Mouse (Mus musculus) embryo, embryonic 10.5 days (tissue): ENCODE data around the gene Spo11.
A peak's percentile ranks its signal among the peaks of the same experiment; 100 is the strongest.

Experiments used
- DNase-seq: peaks from one replicate; pipeline ENCODE4 v3.0.0-alpha.2; 2015; ENCODE audit warnings: low spot score

The Spo11 gene

DNA sequence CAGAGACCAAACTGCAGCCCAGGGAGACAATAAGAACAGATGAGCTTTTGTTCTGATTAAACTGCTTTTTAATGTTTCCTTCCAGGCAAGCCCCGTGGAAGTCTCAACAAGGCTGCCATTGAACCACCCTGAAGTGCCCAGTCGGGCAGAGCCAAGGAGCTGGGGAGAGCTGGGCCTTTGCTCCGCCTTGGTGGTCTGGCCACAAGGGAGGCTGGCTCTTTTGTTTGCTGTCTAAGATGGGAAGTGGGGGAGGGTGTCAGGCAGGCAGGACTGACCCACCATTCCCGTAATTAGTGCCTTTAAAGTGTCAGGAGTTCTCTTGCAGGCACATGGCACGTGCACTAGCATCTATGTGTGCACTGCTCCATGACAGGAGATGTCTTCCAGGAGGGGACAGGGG, 18.9 kb upstream of the Spo11 start:
- peak; percentile 68 for DNase-seq

DNA sequence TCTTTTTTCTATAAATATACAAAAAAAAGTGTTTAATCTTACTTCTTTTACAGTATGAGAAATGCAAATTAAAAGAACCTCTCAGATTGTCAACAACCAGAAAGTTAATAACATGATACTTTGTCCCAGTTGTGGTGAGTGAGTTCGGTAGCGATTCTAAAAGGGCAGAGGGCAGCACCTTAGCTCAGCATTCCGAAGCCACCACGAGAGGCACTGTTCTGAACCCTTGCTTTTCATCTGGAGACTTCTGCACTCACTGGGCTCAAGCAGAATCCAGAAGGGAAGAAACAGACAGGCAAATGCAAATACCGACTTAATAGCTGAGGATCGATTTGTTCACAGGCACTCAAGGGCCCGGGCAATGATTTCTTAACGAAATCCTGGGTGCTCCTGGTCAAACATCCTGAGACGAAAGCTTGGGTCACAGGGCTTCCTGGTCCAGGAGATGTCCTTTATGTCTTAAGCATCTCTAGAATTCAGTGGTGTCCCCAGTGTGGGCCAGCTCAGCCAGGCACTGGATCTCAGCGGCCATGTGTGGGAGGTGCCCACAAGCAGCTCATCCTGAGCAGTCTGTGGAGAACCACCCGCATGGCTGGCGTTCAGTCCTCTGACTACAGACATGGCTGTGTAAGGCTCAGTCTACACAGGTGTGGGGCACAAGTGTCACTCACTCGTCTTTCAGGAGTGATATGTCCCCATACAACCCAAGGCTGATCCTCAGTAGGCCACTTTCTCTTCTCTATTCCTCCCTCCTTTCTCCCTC, 18.3 kb upstream of the Spo11 start:
- peak; percentile 72 for DNase-seq

GRCm38 (mm10) chr2:172960350-172960749, 17.1 kb upstream of the Spo11 start:
- DNase-seq: no peak

GRCm38 (mm10) chr2:172961211-172961610, 16.3 kb upstream of the Spo11 start:
- DNase-seq: no peak

DNA sequence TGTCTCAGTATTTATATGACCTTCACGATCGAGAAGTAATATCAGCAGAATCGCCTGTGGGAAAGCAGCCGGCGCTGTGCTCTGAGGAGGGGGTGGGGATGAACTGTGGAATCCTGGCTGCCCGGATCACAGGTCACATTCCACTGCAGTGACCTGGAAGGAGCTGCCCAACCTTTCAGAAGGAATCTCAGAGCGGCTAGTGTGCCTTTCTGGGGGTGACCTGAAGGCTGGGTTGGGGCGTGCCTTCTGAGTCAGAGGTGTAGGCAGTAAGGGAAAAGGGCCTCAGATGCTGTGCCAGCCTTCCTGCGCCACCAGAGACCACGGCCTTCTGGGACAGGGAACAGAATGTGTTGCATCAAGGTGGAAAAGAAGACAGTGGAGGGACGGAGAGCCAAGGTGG, 12.3 kb upstream of the Spo11 start:
- DNase-seq: peak; percentile 57

- no peak for DNase-seq
Observed at GRCm38 (mm10) chr2:172966480-172966879, 11.0 kb upstream of the Spo11 start.

DNA sequence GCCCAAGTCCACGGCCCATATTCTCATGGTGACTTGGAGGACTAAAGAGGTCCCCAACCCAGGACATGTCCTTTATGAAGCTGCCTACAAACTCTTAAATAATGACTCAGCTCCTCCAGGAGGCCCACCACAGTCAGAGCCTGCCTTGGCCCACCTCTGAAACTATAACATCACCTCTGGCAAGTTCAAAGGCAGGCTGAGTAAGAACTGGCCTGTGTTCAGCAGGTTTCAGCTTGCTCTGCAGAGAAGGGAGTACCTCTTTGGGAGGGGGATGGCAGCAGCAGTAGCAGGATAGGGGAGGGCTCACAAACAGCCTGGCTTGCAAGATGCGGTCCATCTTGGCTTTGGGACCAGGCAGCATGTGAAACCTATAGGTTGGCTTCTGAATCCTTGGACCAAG, 5.6 kb upstream of the Spo11 start:
- DNase-seq: no peak

- DNase-seq: no peak
Observed at GRCm38 (mm10) chr2:172973806-172974565, 3.5 kb upstream of the Spo11 start.

GRCm38 (mm10) chr2:172974701-172975100, 2.8 kb upstream of the Spo11 start:
- DNase-seq: no peak

GRCm38 (mm10) chr2:172975159-172975558, 2.3 kb upstream of the Spo11 start:
- DNase-seq: no peak

- peak; percentile 59 for DNase-seq
Observed at GRCm38 (mm10) chr2:172976661-172977238, 750 bp upstream of the Spo11 start.

DNA sequence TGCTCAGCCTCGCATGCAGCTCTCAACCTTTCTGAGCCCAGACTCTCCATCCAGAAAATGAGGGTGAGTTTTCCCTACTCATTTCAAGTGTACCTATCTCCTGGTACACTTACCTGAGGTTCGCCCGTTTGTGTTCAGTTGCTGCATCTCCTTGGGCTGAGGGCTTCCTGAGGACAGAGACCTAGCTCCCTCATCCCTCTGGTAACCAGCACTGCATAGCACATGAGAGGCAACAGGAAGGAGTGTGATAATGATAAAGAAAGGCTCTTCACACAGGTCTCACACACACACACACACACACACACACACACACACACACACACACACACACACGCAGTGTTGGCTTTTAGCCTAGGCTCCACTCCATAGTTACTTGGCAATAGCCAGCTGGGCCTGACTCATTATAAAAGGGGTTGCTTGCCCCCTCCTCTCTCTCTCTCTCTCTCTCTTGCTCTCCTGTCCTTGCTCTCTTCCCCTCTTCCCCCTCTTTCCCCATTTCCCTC, 682 bp downstream of the Spo11 start:
- DNase-seq: no peak

GRCm38 (mm10) chr2:172979666-172980345, 2.3 kb downstream of the Spo11 start:
- no peak for DNase-seq

DNA sequence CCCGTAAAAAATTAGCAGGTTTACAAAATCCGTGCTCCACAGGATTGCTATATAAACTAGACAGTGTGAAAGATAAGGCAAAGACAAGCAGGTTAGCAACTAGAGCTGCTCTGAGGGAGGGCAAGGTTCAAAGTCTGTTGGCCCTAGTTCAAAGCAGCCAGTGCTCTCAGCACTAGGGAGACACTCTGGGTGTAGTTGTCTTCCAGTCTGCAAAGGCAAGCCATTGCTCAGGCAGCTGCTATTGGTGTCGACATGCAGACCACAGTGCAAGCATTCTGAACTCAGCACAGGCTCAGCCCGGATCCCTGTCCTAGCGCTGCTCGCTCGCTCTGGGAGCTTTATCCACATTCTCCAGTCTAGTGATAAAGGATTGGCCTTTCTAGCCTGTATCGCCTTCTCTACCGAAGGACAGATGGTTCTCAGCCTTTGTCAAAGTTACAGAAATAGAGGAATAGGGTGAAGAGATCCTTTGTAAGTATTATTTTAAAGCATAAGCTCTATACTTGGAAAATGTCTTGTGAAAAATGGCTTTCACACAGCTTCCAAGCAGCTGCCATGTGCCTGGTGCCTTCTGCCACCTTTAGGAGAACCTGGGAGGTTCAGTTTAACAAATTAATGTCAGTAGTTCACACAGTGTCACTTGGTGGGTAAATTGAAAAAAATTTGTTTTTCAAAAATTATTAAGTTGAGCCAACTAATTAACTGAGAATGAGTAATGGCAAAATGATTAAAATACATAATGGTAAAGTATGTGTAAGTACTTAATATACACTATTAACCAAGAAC, 5.5 kb downstream of the Spo11 start:
- DNase-seq: no peak

DNA sequence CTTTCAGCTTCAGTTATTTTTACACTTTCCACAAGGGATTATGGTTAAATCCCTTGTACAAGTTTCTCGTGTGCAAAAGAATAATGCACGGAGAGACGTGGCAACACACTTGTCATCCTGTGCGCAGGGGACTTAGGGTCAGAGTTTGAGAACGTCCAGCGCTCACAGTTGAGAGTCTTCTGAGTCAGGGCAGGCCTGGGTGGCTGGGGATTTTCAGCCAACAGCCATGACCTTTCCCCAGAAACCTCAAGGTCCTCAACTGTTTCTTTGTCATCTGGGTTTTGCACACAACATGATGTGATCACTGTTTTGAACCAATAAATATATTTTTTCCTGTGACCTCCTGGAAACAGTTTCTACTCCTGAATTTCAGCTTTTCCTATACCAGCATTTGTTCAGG, 12.7 kb downstream of the Spo11 start:
- DNase-seq: no peak

GRCm38 (mm10) chr2:172996207-172996606, 18.7 kb downstream of the Spo11 start:
- peak; percentile 86 for DNase-seq

GRCm38 (mm10) chr2:172997748-172998147, 20.2 kb downstream of the Spo11 start:
- no peak for DNase-seq

- DNase-seq: no peak
Observed at GRCm38 (mm10) chr2:172998478-172998877, 21.0 kb downstream of the Spo11 start.

DNA sequence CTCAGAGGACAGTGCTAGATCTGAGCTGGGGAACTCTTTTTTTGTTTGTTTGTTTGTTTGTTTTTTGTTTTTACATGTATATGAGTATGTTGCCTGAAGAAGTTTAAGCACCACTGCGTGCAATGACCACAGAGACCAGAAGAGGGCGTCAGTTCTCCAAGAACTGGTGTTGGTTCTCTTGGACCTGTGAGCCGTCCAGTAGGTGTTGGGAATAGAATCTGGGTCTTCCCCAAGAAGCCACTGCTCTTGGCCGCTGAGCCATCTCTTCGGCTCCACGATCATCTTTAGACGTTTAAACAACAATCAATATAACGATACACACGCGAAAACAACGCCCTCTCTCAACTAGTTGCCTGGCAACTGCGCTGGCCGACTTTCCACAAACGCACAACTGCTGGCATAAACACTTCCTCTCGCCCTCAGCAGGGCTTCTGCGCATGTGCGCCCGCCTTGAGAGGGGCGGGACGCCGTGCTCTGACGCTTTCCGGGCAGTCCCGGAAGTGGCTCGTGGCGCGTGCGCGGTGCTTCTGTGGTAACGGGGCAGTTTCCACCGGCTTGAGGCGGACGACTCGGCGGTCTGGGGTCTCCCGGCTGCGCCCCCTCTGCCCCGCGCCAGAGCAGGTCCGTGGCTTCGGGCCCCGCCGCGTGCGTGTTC, 22.3 kb downstream of the Spo11 start, which contains the start of gene Rae1:
TSS of gene Rae1 (plus strand) at position 488 of the 655 bp plus-strand sequence.
- DNase-seq: peak; percentile 98

DNA sequence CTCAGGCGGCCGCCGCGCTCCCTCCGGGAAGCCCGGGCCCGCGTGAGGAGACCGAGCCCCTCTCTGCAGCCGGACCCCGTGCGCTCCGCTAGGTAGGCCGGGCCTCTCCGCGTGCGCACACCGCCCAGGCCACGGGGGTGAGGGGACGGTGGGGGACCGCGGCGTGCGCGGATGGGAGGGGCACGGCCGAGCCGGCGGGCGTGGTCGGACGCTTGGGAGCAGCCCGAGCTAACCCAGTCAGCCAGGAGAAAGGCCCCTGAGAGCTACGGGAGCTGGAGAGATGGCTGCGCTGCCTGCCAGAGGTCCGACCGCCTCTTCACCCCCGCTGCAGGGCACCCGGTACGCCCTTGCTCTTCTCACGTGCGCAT, 22.8 kb downstream of the Spo11 start:
- DNase-seq: peak; percentile 66

GRCm38 (mm10) chr2:173000921-173001320, 23.4 kb downstream of the Spo11 start:
- peak; percentile 39 for DNase-seq
